Mouse (Mus musculus) gastrocnemius, postnatal 25 days (tissue): ENCODE measurements around the gene Pdcd2. TPM values are rescaled to one million over a fixed set of nuclear protein-coding genes. Genes with fewer than 3 reads are reported as not detected.

Source experiments
- DNase-seq: peaks from one replicate; pipeline ENCODE4 v3.0.0; 2022
- total RNA-seq, 2 experiments: library from RNA; stranded (reverse); gene quantifications; 1 replicate in 1 of 2; 2 replicates in 1 of 2; pipeline ENCODE4 v1.2.3; 2021

The Pdcd2 gene
- total RNA-seq, 2 experiments from 2014 or later: 12.5 to 16.0 TPM

- no peak for DNase-seq
Measured at GRCm38 (mm10) chr17:15498753-15499113, 28.4 kb downstream of the Pdcd2 start.

- DNase-seq: peak; percentile 91
Measured at GRCm38 (mm10) chr17:15497882-15498752, 29.0 kb downstream of the Pdcd2 start.

GRCm38 (mm10) chr17:15490542-15490941 is 36.6 kb downstream of the Pdcd2 start:
- no peak for DNase-seq

- no peak for DNase-seq
Measured at GRCm38 (mm10) chr17:15472671-15473070, 54.4 kb downstream of the Pdcd2 start.

Other genes starting within 250 kb of the Pdcd2 start
- gene Dll1, start 150.4 kb downstream of the Pdcd2 start, total RNA-seq: 1 to 10 TPM; 3.4 to 3.8 TPM
- gene Fam120b, start 131.1 kb downstream of the Pdcd2 start, total RNA-seq: 10 to 100 TPM in 1 of 2 experiments, 1 to 10 TPM in 1; 8.6 to 10.3 TPM
- gene Psmb1, start 27.6 kb downstream of the Pdcd2 start, total RNA-seq: 100 to 1,000 TPM in 1 of 2 experiments, 10 to 100 TPM in 1; 84.4 to 104 TPM
- gene Tbp, start 27.4 kb downstream of the Pdcd2 start, total RNA-seq: 1 to 10 TPM; 7.0 to 7.7 TPM
- gene Prdm9, start 37.1 kb upstream of the Pdcd2 start, total RNA-seq: 1 to 10 TPM; 3.0 to 3.3 TPM
- gene Chd1, start 177.7 kb upstream of the Pdcd2 start, total RNA-seq: 10 to 100 TPM; 12.1 to 12.3 TPM